Mouse (Mus musculus) heart, adult 2 months (tissue): ENCODE results near the gene Galt.
"Not testable (repeated sequence)": the region's sequence is repeated elsewhere in the genome, so short reads cannot be mapped to it uniquely, and the experiment has no call there.

Experiments
- CTCF ChIP-seq: fragments of 200-600 bp; IDR thresholded peaks from 2 replicates; pipeline ENCODE4 v1.8.1; 2022; ENCODE audit warnings: antibody characterized with exemption, mild to moderate bottlenecking, moderate library complexity
- EP300 ChIP-seq: fragments of 200-500 bp; IDR thresholded peaks from 2 replicates; pipeline ENCODE4 v1.6.1; 2011; ENCODE audit warnings: low read depth, low read length, control low read depth; ENCODE audit not compliant: insufficient read depth

DNA sequence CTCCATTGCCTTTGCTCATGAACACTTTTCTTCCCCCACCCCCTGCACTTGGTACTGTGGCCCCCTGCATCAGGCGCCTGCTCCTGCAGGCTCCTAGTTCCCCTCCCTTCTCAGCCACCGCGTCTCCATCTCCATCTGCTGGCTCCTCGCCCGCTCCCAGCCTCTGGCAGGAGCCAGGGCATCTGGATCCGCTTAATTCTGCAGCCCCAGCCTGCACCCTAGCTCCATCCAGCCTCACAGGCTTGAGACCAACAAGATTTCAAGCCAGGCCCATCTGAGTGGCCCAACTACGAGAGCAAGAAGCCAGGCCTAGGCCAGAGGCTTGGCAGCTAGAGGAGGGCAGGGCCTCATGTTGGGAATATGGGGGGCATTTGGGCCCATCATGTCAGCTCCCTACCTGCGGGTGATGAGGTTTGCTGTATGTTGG, 7.7 kb downstream of the Galt start:
- not testable (repeated sequence) for TF ChIP-seq CTCF, EP300
